Mouse (Mus musculus) testis, adult 2 months (tissue): ENCODE measurements around the gene Psmg4.

ENCODE experiments used
- CTCF ChIP-seq: fragments of 200-500 bp; IDR thresholded peaks from 2 replicates; pipeline ENCODE4 v1.5.1; 2012; ENCODE audit warnings: low read depth, mild to moderate bottlenecking, inconsistent platforms, low read length, moderate library complexity; ENCODE audit not compliant: control insufficient read depth, insufficient read depth, insufficient replicate concordance
- POLR2A ChIP-seq: fragments of 200-500 bp; IDR thresholded peaks from 2 replicates; pipeline ENCODE4 v1.6.1; 2012; ENCODE audit warnings: low read depth, mild to moderate bottlenecking, inconsistent platforms, low read length, moderate library complexity; ENCODE audit not compliant: control insufficient read depth

GRCm38 (mm10) chr13:34154931-34155272 lies 7.9 kb upstream of the Psmg4 start:
- no peak for TF ChIP-seq CTCF
- TF ChIP-seq POLR2A: no peak
